Mouse (Mus musculus) megakaryocyte, adult 5-6 weeks (primary cell): ENCODE results near the gene Cdk5. TPM values are rescaled to one million over a fixed set of nuclear protein-coding genes. Genes with fewer than 3 reads are reported as not detected.

Source experiments
- ATAC-seq: 2 replicates; pipeline ENCODE4 v1.8.0; 2016; ENCODE audit warnings: mild to moderate bottlenecking, inconsistent platforms; ENCODE audit not compliant: poor library complexity, severe bottlenecking
- total RNA-seq, 2 experiments: library from RNA; stranded (forward) in 1 of 2; stranded (reverse) in 1 of 2; fragments of 153-499, 151-499 nt in 1 of 2; fragments of 221-1000, 200-1000 nt in 1 of 2; gene quantifications; 2 replicates each; pipeline versions ENCODE4 v1.2.3 to v1.2.4; 2015 to 2017

Cdk5 gene
- total RNA-seq (2015) (18.2 and 27.5 TPM in 2 replicates), total RNA-seq (2017) (16.9 and 18.2 TPM in 2 replicates)

- peak; percentile 87 for ATAC-seq
Measured at GRCm38 (mm10) chr5:24423129-24424003, at the start of gene Cdk5, which contains the start of gene Slc4a2. TSS of gene Cdk5 (minus strand) at chr5:24423530. TSS of gene Slc4a2 (plus strand) at chr5:24423837.

GRCm38 (mm10) chr5:24470600-24470999 lies 47.3 kb upstream of the Cdk5 start:
- peak; percentile 92 for ATAC-seq

- ATAC-seq = no peak
Measured at GRCm38 (mm10) chr5:24466762-24467161, 43.4 kb upstream of the Cdk5 start.

GRCm38 (mm10) chr5:24455613-24456012 lies 32.3 kb upstream of the Cdk5 start:
- no peak for ATAC-seq

- ATAC-seq = no peak
Measured at GRCm38 (mm10) chr5:24455076-24455475, 31.7 kb upstream of the Cdk5 start.

- ATAC-seq = no peak
Measured at GRCm38 (mm10) chr5:24453985-24454303, 30.6 kb upstream of the Cdk5 start.

GRCm38 (mm10) chr5:24453283-24453984 lies 30.1 kb upstream of the Cdk5 start:
- no peak for ATAC-seq

- no peak; the same call in 1 of the 2 replicates for ATAC-seq
Measured at GRCm38 (mm10) chr5:24452691-24453233, 29.4 kb upstream of the Cdk5 start.

GRCm38 (mm10) chr5:24452030-24452690 lies 28.8 kb upstream of the Cdk5 start, which contains the start of gene Agap3:
TSS of gene Agap3 (plus strand) at chr5:24452177.
- no peak for ATAC-seq

- peak; percentile 75 for ATAC-seq
Measured at GRCm38 (mm10) chr5:24451264-24452029, 28.1 kb upstream of the Cdk5 start.

- peak; percentile 66 for ATAC-seq
Measured at GRCm38 (mm10) chr5:24447624-24448298, 24.4 kb upstream of the Cdk5 start, which contains the start of gene Tmub1. TSS of gene Tmub1 (minus strand) at chr5:24447854.

- no peak for ATAC-seq
Measured at GRCm38 (mm10) chr5:24446630-24447029, 23.3 kb upstream of the Cdk5 start.

GRCm38 (mm10) chr5:24445428-24446080 lies 22.2 kb upstream of the Cdk5 start:
- no peak for ATAC-seq

- ATAC-seq = peak; percentile 85
Measured at GRCm38 (mm10) chr5:24444746-24445427, 21.6 kb upstream of the Cdk5 start, which contains the start of gene Fastk. TSS of gene Fastk (minus strand) at chr5:24445287.

GRCm38 (mm10) chr5:24443927-24444326 lies 20.6 kb upstream of the Cdk5 start:
- ATAC-seq = no peak

- ATAC-seq = no peak
Measured at GRCm38 (mm10) chr5:24443204-24443603, 19.9 kb upstream of the Cdk5 start.

- no peak for ATAC-seq
Measured at GRCm38 (mm10) chr5:24442029-24442428, 18.7 kb upstream of the Cdk5 start.

- ATAC-seq = no peak
Measured at GRCm38 (mm10) chr5:24441187-24441586, 17.9 kb upstream of the Cdk5 start.
